Mouse (Mus musculus) brain, embryonic 14.5 days (tissue): ENCODE data around the gene Rapgef1.

Source experiments
- CTCF ChIP-seq: fragments of 200-500 bp; IDR thresholded peaks from 2 replicates; pipeline ENCODE4 v1.5.1; 2012; ENCODE audit warnings: inconsistent platforms, mild to moderate bottlenecking, moderate library complexity, borderline replicate concordance; ENCODE audit not compliant: insufficient read depth, insufficient read length; ENCODE audit errors: extremely low read depth
- POLR2A ChIP-seq: fragments of 200-500 bp; IDR thresholded peaks from 2 replicates; pipeline ENCODE4 v1.6.1; 2012; ENCODE audit warnings: mild to moderate bottlenecking, inconsistent platforms, borderline replicate concordance; ENCODE audit not compliant: poor library complexity, insufficient read depth, insufficient read length, severe bottlenecking; ENCODE audit errors: extremely low read depth

- TF ChIP-seq CTCF (no peak), POLR2A (peak; percentile 17; the same call in 1 of the 2 replicates)
Observed at GRCm38 (mm10) chr2:29787937-29788681, 168.6 kb downstream of the Rapgef1 start, which contains the start of gene Trub2.
